Comparison of ENCODE assay signal across 9 mouse cellular contexts in the genomic region with DNA sequence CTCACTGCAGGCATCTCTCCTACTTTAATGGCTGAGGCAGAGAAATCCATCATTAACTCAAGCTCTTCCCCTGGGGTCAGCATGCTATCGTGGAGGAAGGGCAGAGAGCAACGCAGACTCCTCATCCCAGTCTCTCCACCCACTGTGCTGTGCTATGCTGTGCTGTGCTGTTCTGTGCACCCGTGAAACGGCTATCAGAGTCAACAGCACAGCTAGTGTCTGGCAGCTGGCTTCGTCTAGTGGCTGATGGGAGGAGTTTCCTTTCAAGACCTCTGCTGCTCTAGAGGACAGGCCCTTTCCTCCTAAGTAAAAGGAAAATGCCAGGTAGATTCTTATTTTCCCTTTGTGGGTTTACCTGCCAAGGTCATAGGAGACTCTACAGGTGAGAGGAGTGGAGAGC. TPM values are rescaled to one million over a fixed set of nuclear protein-coding genes. Genes with fewer than 3 reads are reported as not detected.
DNase-seq lines count a peak whose midpoint lies in the region; ATAC-seq lines count a peak whose summit lies in the region.
"Had no signal": no experiment of that assay in that cellular context is flagged by ENCODE, and none has a peak within 500 bp of the region (broad histone marks: within the 10 kb centered on the region; RNA-seq: fewer than 3 reads in every experiment).

No protein-coding gene starts in this region.

- no peak overlapping the region for H3K27ac ChIP-seq in hindbrain, embryonic 13.5 days
- no peak overlapping the region; the same call in 1 of the 2 replicates for H3K27ac ChIP-seq in hindbrain, embryonic 12.5 days
- H3K27ac ChIP-seq in embryonic facial prominence, embryonic 10.5 days (replicated peaks): peak overlapping the region; percentile 15; the same call in 1 of the 2 replicates
- peak overlapping the region; percentile 88 for H3K27ac ChIP-seq in kidney, embryonic 15.5 days
- peak overlapping the region; percentile 77; the same call in 1 of the 2 replicates for H3K27ac ChIP-seq in stomach, embryonic 15.5 days

- no peak for DNase-seq in embryonic facial prominence, embryonic 10.5 days (ENCODE audit: low spot score)
- DNase-seq in adrenal gland, postnatal 4 days (ENCODE audit: low spot score in 2 of 2): no peak
- no peak for DNase-seq in layer of hippocampus, adult 18-20 months (ENCODE audit: low spot score in 2 of 2)
- DNase-seq in adrenal gland, postnatal 36 days: no peak

- ATAC-seq in hindbrain, embryonic 13.5 days (ENCODE audit: low FRiP score): 0 out of 2 replicates have a peak, but pooled peaks have one; percentile 22
- no peak for ATAC-seq in hindbrain, embryonic 12.5 days (ENCODE audit: low FRiP score)
- peak; percentile 69 for ATAC-seq in kidney, embryonic 15.5 days (replicated peaks; ENCODE audit: low FRiP score)
- ATAC-seq in stomach, embryonic 15.5 days (ENCODE audit: insufficient read depth, low FRiP score, low read depth): peak; percentile 40; the same call in 1 of the 2 replicates
- ATAC-seq: Patski had no signal

- peaks cover 26% of the 10 kb centered on the region for H3K4me1 ChIP-seq in hindbrain, embryonic 13.5 days (replicated peaks)
- peaks cover 27% of the 10 kb centered on the region for H3K4me1 ChIP-seq in hindbrain, embryonic 12.5 days
- H3K4me1 ChIP-seq in embryonic facial prominence, embryonic 10.5 days: peaks cover 58% of the 10 kb centered on the region
- peaks cover 82% of the 10 kb centered on the region for H3K4me1 ChIP-seq in kidney, embryonic 15.5 days
- H3K4me1 ChIP-seq in stomach, embryonic 15.5 days: peaks cover 38% of the 10 kb centered on the region

- H3K9ac ChIP-seq in hindbrain, embryonic 13.5 days: no peak overlapping the region
- no peak overlapping the region for H3K9ac ChIP-seq in hindbrain, embryonic 12.5 days
- no peak overlapping the region for H3K9ac ChIP-seq in kidney, embryonic 15.5 days
- no peak overlapping the region for H3K9ac ChIP-seq in stomach, embryonic 15.5 days

- no peak overlapping the region for H3K4me3 ChIP-seq in hindbrain, embryonic 13.5 days
- no peak overlapping the region for H3K4me3 ChIP-seq in hindbrain, embryonic 12.5 days
- H3K4me3 ChIP-seq in embryonic facial prominence, embryonic 10.5 days: no peak overlapping the region
- H3K4me3 ChIP-seq in kidney, embryonic 15.5 days (replicated peaks): no peak overlapping the region
- H3K4me3 ChIP-seq in stomach, embryonic 15.5 days (replicated peaks): no peak overlapping the region

- H3K27me3 ChIP-seq in hindbrain, embryonic 13.5 days: no peaks in the 10 kb centered on the region
- no peaks in the 10 kb centered on the region for H3K27me3 ChIP-seq in hindbrain, embryonic 12.5 days
- no peaks in the 10 kb centered on the region for H3K27me3 ChIP-seq in embryonic facial prominence, embryonic 10.5 days (replicated peaks; ENCODE audit: low read depth, poor library complexity, severe bottlenecking)
- no peaks in the 10 kb centered on the region for H3K27me3 ChIP-seq in kidney, embryonic 15.5 days
- H3K27me3 ChIP-seq in stomach, embryonic 15.5 days (replicated peaks): no peaks in the 10 kb centered on the region
- H3K27me3 ChIP-seq: Patski had no signal

- no peaks in the 10 kb centered on the region for H3K9me3 ChIP-seq in hindbrain, embryonic 13.5 days
- H3K9me3 ChIP-seq in hindbrain, embryonic 12.5 days (replicated peaks): no peaks in the 10 kb centered on the region
- H3K9me3 ChIP-seq in embryonic facial prominence, embryonic 10.5 days: no peaks in the 10 kb centered on the region
- no peaks in the 10 kb centered on the region for H3K9me3 ChIP-seq in kidney, embryonic 15.5 days (replicated peaks)
- H3K9me3 ChIP-seq in stomach, embryonic 15.5 days: no peaks in the 10 kb centered on the region

- 30% methylated on average over 5 of the region's 5 CpGs for WGBS in hindbrain, embryonic 13.5 days
- 38% methylated on average over 5 of the region's 5 CpGs for WGBS in hindbrain, embryonic 12.5 days
- WGBS in embryonic facial prominence, embryonic 10.5 days: 49% methylated on average over 5 of the region's 5 CpGs
- WGBS in kidney, embryonic 15.5 days: 4% methylated on average over 5 of the region's 5 CpGs
- 21% methylated on average over 5 of the region's 5 CpGs for WGBS in stomach, embryonic 15.5 days

- H3K36me3 ChIP-seq in hindbrain, embryonic 13.5 days: no peaks in the 10 kb centered on the region; the same call in 1 of the 2 replicates
- H3K36me3 ChIP-seq in hindbrain, embryonic 12.5 days: no peaks in the 10 kb centered on the region
- peaks cover 15% of the 10 kb centered on the region for H3K36me3 ChIP-seq in embryonic facial prominence, embryonic 10.5 days (replicated peaks)
- H3K36me3 ChIP-seq in kidney, embryonic 15.5 days: no peaks in the 10 kb centered on the region
- H3K36me3 ChIP-seq in stomach, embryonic 15.5 days: no peaks in the 10 kb centered on the region

- H3K4me2 ChIP-seq in hindbrain, embryonic 13.5 days: no peak overlapping the region
- H3K4me2 ChIP-seq in hindbrain, embryonic 12.5 days (replicated peaks): no peak overlapping the region
- H3K4me2 ChIP-seq in kidney, embryonic 15.5 days: peak overlapping the region; percentile 30
- H3K4me2 ChIP-seq in stomach, embryonic 15.5 days: no peak overlapping the region

RNA-seq across cellular contexts. Expression of a gene that starts 38.6 kb away (rescaled TPM):
- polyA plus RNA-seq in hindbrain, embryonic 13.5 days (2015; fragmentation: Nextera tagmentation; extraction: Ambion mirVana): 6.0 and 6.1 TPM in 2 replicates
- 6.8 and 7.8 TPM in 2 replicates for polyA plus RNA-seq in hindbrain, embryonic 12.5 days (2016; fragmentation: Nextera tagmentation; extraction: Ambion mirVana)
- 8.3 and 8.6 TPM in 2 replicates for polyA plus RNA-seq in embryonic facial prominence, embryonic 10.5 days (2016; fragmentation: Nextera tagmentation; extraction: Ambion mirVana)
- 9.8 and 11.0 TPM in 2 replicates for polyA plus RNA-seq in kidney, embryonic 15.5 days (2015; fragmentation: Nextera tagmentation; extraction: Ambion mirVana)
- polyA plus RNA-seq in stomach, embryonic 15.5 days (2015; fragmentation: Nextera tagmentation; extraction: Ambion mirVana): 7.0 and 7.4 TPM in 2 replicates
- total RNA-seq in adrenal gland, postnatal 4 days (2021): 10 to 100 TPM; 49.2 to 50.9 TPM
- total RNA-seq in layer of hippocampus, adult 18-20 months (2021): 10 to 100 TPM; 92.2 to 97.0 TPM
- 10 to 100 TPM; 32.0 to 38.0 TPM for total RNA-seq in adrenal gland, postnatal 36 days (2021)

Comparison
In these comparisons a context has a peak if more than half of its experiments do, and no peak if none do; other contexts are left out.
1. H3K27ac ChIP-seq: peak in embryonic facial prominence, embryonic 10.5 days (single experiment), kidney, embryonic 15.5 days (single experiment) and stomach, embryonic 15.5 days (single experiment); none in hindbrain, embryonic 13.5 days (single experiment) and hindbrain, embryonic 12.5 days (single experiment).